Comparison of ENCODE assay signal across 10 mouse cellular contexts in genomic region chr17:81017132-81017531, GRCm38 (mm10). TPM values are rescaled to one million over a fixed set of nuclear protein-coding genes. Genes with fewer than 3 reads are reported as not detected.
DNase-seq lines count a peak whose midpoint lies in the region; ATAC-seq lines count a peak whose summit lies in the region.
"Had no signal": no experiment of that assay in that cellular context is flagged by ENCODE, and none has a peak within 500 bp of the region (broad histone marks: within the 10 kb centered on the region; RNA-seq: fewer than 3 reads in every experiment).

No protein-coding gene starts in this region.

- no peak overlapping the region for H3K27ac ChIP-seq in kidney, embryonic 15.5 days
- no peak overlapping the region for H3K27ac ChIP-seq in midbrain, embryonic 15.5 days
- no peak overlapping the region for H3K27ac ChIP-seq in kidney, embryonic 14.5 days (ENCODE audit: low read depth, low read length)

- no peak overlapping the region for H3K9ac ChIP-seq in kidney, embryonic 15.5 days
- H3K9ac ChIP-seq in midbrain, embryonic 15.5 days: no peak overlapping the region
- H3K9ac ChIP-seq in kidney, embryonic 14.5 days (ENCODE audit: low read depth, low read length): no peak overlapping the region

- no peaks in the 10 kb centered on the region for H3K9me3 ChIP-seq in kidney, embryonic 15.5 days (replicated peaks)
- H3K9me3 ChIP-seq in midbrain, embryonic 15.5 days: no peaks in the 10 kb centered on the region
- H3K9me3 ChIP-seq in kidney, embryonic 14.5 days (ENCODE audit: control insufficient read depth, low read length): no peaks in the 10 kb centered on the region

- no peaks in the 10 kb centered on the region for H3K4me1 ChIP-seq in kidney, embryonic 15.5 days
- H3K4me1 ChIP-seq in midbrain, embryonic 15.5 days: no peaks in the 10 kb centered on the region
- no peaks in the 10 kb centered on the region for H3K4me1 ChIP-seq in kidney, embryonic 14.5 days (ENCODE audit: control insufficient read depth, insufficient read depth, low read length)

- peak; percentile 13 to 17 for DNase-seq in kidney, postnatal 36 days
- DNase-seq in brain, adult 2 months (ENCODE audit: low read depth, low spot score): peak; percentile 62
- peak; percentile 54 for DNase-seq in forelimb bud, embryonic 11.5 days (ENCODE audit: low read depth, low spot score)
- no peak for DNase-seq in ovary, adult 18-20 months (ENCODE audit: low spot score)
- no peak for DNase-seq in urinary bladder, adult 18-20 months (ENCODE audit: low spot score in 2 of 2)
- DNase-seq: gastrocnemius, postnatal 14 days; kidney, adult 18-20 months had no signal

- H3K4me3 ChIP-seq in kidney, embryonic 15.5 days (replicated peaks): no peak overlapping the region
- no peak overlapping the region for H3K4me3 ChIP-seq in midbrain, embryonic 15.5 days
- no peak overlapping the region for H3K4me3 ChIP-seq in kidney, embryonic 14.5 days (ENCODE audit: low read length)

- no peaks in the 10 kb centered on the region for H3K36me3 ChIP-seq in kidney, embryonic 15.5 days
- H3K36me3 ChIP-seq in midbrain, embryonic 15.5 days (replicated peaks): no peaks in the 10 kb centered on the region
- H3K36me3 ChIP-seq in kidney, embryonic 14.5 days (ENCODE audit: control insufficient read depth, insufficient read depth, low read length): no peaks in the 10 kb centered on the region

- no peak overlapping the region for H3K4me2 ChIP-seq in kidney, embryonic 15.5 days
- H3K4me2 ChIP-seq in midbrain, embryonic 15.5 days: no peak overlapping the region
- H3K4me2 ChIP-seq in kidney, embryonic 14.5 days (replicated peaks; ENCODE audit: low read depth, low read length): no peak overlapping the region

- no peaks in the 10 kb centered on the region for H3K27me3 ChIP-seq in kidney, embryonic 15.5 days
- no peaks in the 10 kb centered on the region for H3K27me3 ChIP-seq in midbrain, embryonic 15.5 days (replicated peaks)
- H3K27me3 ChIP-seq in kidney, embryonic 14.5 days (ENCODE audit: control insufficient read depth, insufficient read depth, low read length): no peaks in the 10 kb centered on the region

- 56% methylated on average over 1 of the region's 1 CpGs for WGBS in kidney, embryonic 15.5 days
- 43% methylated on average over 1 of the region's 1 CpGs for WGBS in midbrain, embryonic 15.5 days
- 48% methylated on average over 1 of the region's 1 CpGs for WGBS in kidney, embryonic 14.5 days

- no peak for ATAC-seq in kidney, embryonic 15.5 days (replicated peaks; ENCODE audit: low FRiP score)
- peak; percentile 53; the same call in 1 of the 2 replicates for ATAC-seq in midbrain, embryonic 15.5 days (replicated peaks)
- no peak for ATAC-seq in kidney, embryonic 14.5 days (ENCODE audit: low FRiP score, low TSS enrichment)

RNA-seq across cellular contexts. Expression of gene Thumpd2, which starts 47.8 kb away (rescaled TPM):
- 12.6 and 14.4 TPM in 2 replicates for polyA plus RNA-seq in kidney, embryonic 15.5 days (2015; fragmentation: Nextera tagmentation; extraction: Ambion mirVana)
- 7.3 and 7.5 TPM in 2 replicates for polyA plus RNA-seq in midbrain, embryonic 15.5 days (2015; fragmentation: Nextera tagmentation; extraction: Ambion mirVana)
- polyA plus RNA-seq in kidney, embryonic 14.5 days (2014; fragmentation: Nextera tagmentation; extraction: Ambion mirVana): 13.1 and 14.3 TPM in 2 replicates

Comparison
In these comparisons a context has a peak if more than half of its experiments do, and no peak if none do; other contexts are left out.
1. DNase-seq: peak in kidney, postnatal 36 days (2 of 2), brain, adult 2 months (single experiment) and forelimb bud, embryonic 11.5 days (single experiment); none in ovary, adult 18-20 months (single experiment) and urinary bladder, adult 18-20 months (0 of 2).